Mouse (Mus musculus): ENCODE measurements around the gene Acss2.
"Not testable (repeated sequence)": the region's sequence is repeated elsewhere in the genome, so short reads cannot be mapped to it uniquely, and the experiment has no call there.

Gene Acss2

GRCm38 (mm10) chr2:155589521-155589920 lies 71.8 kb downstream of the Acss2 start:
- DNase-seq (ENCODE audit: low spot score in 2 of 2), result no peak

- no peak for DNase-seq (ENCODE audit: low spot score in 2 of 2)
These were observed 73.1 kb downstream of the Acss2 start for GRCm38 (mm10) chr2:155590876-155591275.

GRCm38 (mm10) chr2:155591676-155592075 lies 73.9 kb downstream of the Acss2 start:
- DNase-seq (ENCODE audit: low spot score in 2 of 2), result no peak

- DNase-seq (ENCODE audit: low spot score in 2 of 2), result peak; percentile 93
These were observed 74.5 kb downstream of the Acss2 start, which contains the start of gene Gss for GRCm38 (mm10) chr2:155592137-155592853. TSS of gene Gss (minus strand) at chr2:155592810.

GRCm38 (mm10) chr2:155592854-155593283 lies 75.1 kb downstream of the Acss2 start:
- no peak for DNase-seq (ENCODE audit: low spot score in 2 of 2)

GRCm38 (mm10) chr2:155595516-155595915 lies 77.8 kb downstream of the Acss2 start:
- no peak for DNase-seq (ENCODE audit: low spot score in 2 of 2)

GRCm38 (mm10) chr2:155603707-155604106 lies 86.0 kb downstream of the Acss2 start:
- DNase-seq (ENCODE audit: low spot score in 2 of 2), result no peak

- DNase-seq (ENCODE audit: low spot score in 2 of 2), result no peak
These were observed 87.0 kb downstream of the Acss2 start for GRCm38 (mm10) chr2:155604560-155605235.

- DNase-seq (ENCODE audit: low spot score in 2 of 2), result not testable (repeated sequence)
These were observed 87.5 kb downstream of the Acss2 start for GRCm38 (mm10) chr2:155605236-155605589.

- no peak for DNase-seq (ENCODE audit: low spot score in 2 of 2)
These were observed 88.6 kb downstream of the Acss2 start for GRCm38 (mm10) chr2:155606360-155606759.

GRCm38 (mm10) chr2:155610978-155611377 lies 93.2 kb downstream of the Acss2 start, which contains the start of gene Myh7b:
TSS of gene Myh7b (plus strand) at chr2:155611212.
- no peak for DNase-seq (ENCODE audit: low spot score in 2 of 2)

GRCm38 (mm10) chr2:155611834-155612550 lies 94.2 kb downstream of the Acss2 start:
- no peak for DNase-seq (ENCODE audit: low spot score in 2 of 2)

- DNase-seq (ENCODE audit: low spot score in 2 of 2), result peak; percentile 61 to 69
These were observed 95.6 kb downstream of the Acss2 start for GRCm38 (mm10) chr2:155613326-155613755.

GRCm38 (mm10) chr2:155613953-155614352 lies 96.2 kb downstream of the Acss2 start:
- DNase-seq (ENCODE audit: low spot score in 2 of 2), result no peak

GRCm38 (mm10) chr2:155616971-155617370 lies 99.2 kb downstream of the Acss2 start:
- DNase-seq (ENCODE audit: low spot score in 2 of 2), result no peak

- peak; percentile 73 to 82 for DNase-seq (ENCODE audit: low spot score in 2 of 2)
These were observed 102.1 kb downstream of the Acss2 start for GRCm38 (mm10) chr2:155619817-155620216.

GRCm38 (mm10) chr2:155622606-155623005 lies 104.9 kb downstream of the Acss2 start:
- no peak for DNase-seq (ENCODE audit: low spot score in 2 of 2)

GRCm38 (mm10) chr2:155623996-155624395 lies 106.2 kb downstream of the Acss2 start:
- no peak for DNase-seq (ENCODE audit: low spot score in 2 of 2)

- DNase-seq (ENCODE audit: low spot score in 2 of 2), result peak; percentile 41 to 50
These were observed 107.0 kb downstream of the Acss2 start for GRCm38 (mm10) chr2:155624730-155625129.

GRCm38 (mm10) chr2:155626277-155626676 lies 108.5 kb downstream of the Acss2 start:
- no peak for DNase-seq (ENCODE audit: low spot score in 2 of 2)

- peak; percentile 56 to 71 for DNase-seq (ENCODE audit: low spot score in 2 of 2)
These were observed 109.4 kb downstream of the Acss2 start for GRCm38 (mm10) chr2:155627030-155627738.

- no peak for DNase-seq (ENCODE audit: low spot score in 2 of 2)
These were observed 110.4 kb downstream of the Acss2 start for GRCm38 (mm10) chr2:155628112-155628511.

All from natural killer cell, adult 2 months (primary cell).